Mouse (Mus musculus) CH12.LX (cell line): ENCODE measurements around the gene Nlrp6. TPM values are rescaled to one million over a fixed set of nuclear protein-coding genes. Genes with fewer than 3 reads are reported as not detected.

Source experiments
- DNase-seq: peaks from one replicate; pipeline ENCODE4 v3.0.0-alpha.2; 2013; ENCODE audit errors: extremely low read depth
- H3K27ac ChIP-seq: 2 replicates; pipeline ENCODE4 v1.5.1; 2012; ENCODE audit warnings: low read depth, mild to moderate bottlenecking, control low read depth, moderate library complexity; ENCODE audit not compliant: insufficient read depth
- H3K27me3 ChIP-seq: replicated peaks from 2 replicates; pipeline ENCODE3; 2012; ENCODE audit warnings: inconsistent platforms
- H3K36me3 ChIP-seq, 2 experiments: replicated peaks in 1 of 2; 2 replicates each; pipeline versions ENCODE3 to v1.6.1; 2012; ENCODE audit warnings: inconsistent platforms in 1 of 2, low read length in 1 of 2, mild to moderate bottlenecking in 1 of 2, mixed read lengths in 1 of 2, moderate library complexity in 1 of 2; ENCODE audit not compliant: control insufficient read depth in 1 of 2, insufficient read depth in 1 of 2
- H3K4me1 ChIP-seq, 2 experiments: 2 replicates each; pipeline ENCODE4 v1.6.1; 2012; ENCODE audit warnings: inconsistent platforms in 1 of 2, moderate library complexity in 1 of 2; ENCODE audit not compliant: insufficient read depth in 2 of 2, control insufficient read depth in 1 of 2
- H3K4me2 ChIP-seq: 2 replicates; pipeline ENCODE4 v1.6.1; 2012; ENCODE audit warnings: low read depth, mild to moderate bottlenecking, control low read depth; ENCODE audit not compliant: poor library complexity, insufficient read depth, severe bottlenecking
- H3K4me3 ChIP-seq, 3 experiments: fragments of 150-350 bp in 1 of 3; sonication (generic) in 1 of 3; replicated peaks in 1 of 3; 2 replicates each; pipeline versions ENCODE3 to v1.5.1; 2011 to 2012; ENCODE audit warnings: low read depth in 2 of 3, low read length in 2 of 3, mild to moderate bottlenecking in 2 of 3, moderate library complexity in 2 of 3, control low read depth in 1 of 3, improper control_type of control experiment in 1 of 3, inconsistent platforms in 1 of 3, mixed read lengths in 1 of 3; ENCODE audit not compliant: poor library complexity in 1 of 3
- H3K79me2 ChIP-seq: replicated peaks from 2 replicates; pipeline ENCODE4 v1.6.1; 2012; ENCODE audit warnings: mild to moderate bottlenecking, moderate library complexity; ENCODE audit not compliant: control insufficient read depth, poor library complexity, insufficient read depth, severe bottlenecking; ENCODE audit errors: extremely low read depth
- H3K9ac ChIP-seq: 2 replicates; pipeline ENCODE4 v1.6.1; 2012; ENCODE audit warnings: low read depth, mild to moderate bottlenecking, control low read depth, moderate library complexity; ENCODE audit not compliant: insufficient read depth
- H3K9me3 ChIP-seq: replicated peaks from 2 replicates; pipeline ENCODE3; 2012; ENCODE audit warnings: low read length, inconsistent platforms, mixed read lengths
- CHD1 ChIP-seq: IDR thresholded peaks from 2 replicates; pipeline ENCODE4 v1.6.1; 2012; ENCODE audit warnings: low read depth, low read length, improper control_type of control experiment, inconsistent platforms
- E2F4 ChIP-seq: IDR thresholded peaks from 2 replicates; pipeline ENCODE4 v1.6.1; 2011; ENCODE audit warnings: low read depth, low read length, improper control_type of control experiment; ENCODE audit not compliant: insufficient replicate concordance
- EP300 ChIP-seq: IDR thresholded peaks from 2 replicates; pipeline ENCODE4 v1.6.1; 2011; ENCODE audit warnings: low read length, improper control_type of control experiment
- GABPA ChIP-seq: IDR thresholded peaks from 2 replicates; pipeline ENCODE4 v1.6.1; 2012; ENCODE audit warnings: low read depth, low read length, improper control_type of control experiment, inconsistent platforms; ENCODE audit not compliant: insufficient replicate concordance
- IRF4 ChIP-seq: IDR thresholded peaks from 2 replicates; pipeline ENCODE4 v1.6.1; 2014; ENCODE audit warnings: low read depth, mild to moderate bottlenecking, inconsistent platforms, low read length, improper control_type of control experiment
- JUND ChIP-seq: conservative IDR thresholded peaks from 2 replicates; pipeline ENCODE4 v1.6.1; 2011; ENCODE audit warnings: low read depth, low read length, improper control_type of control experiment
- MAFK ChIP-seq: IDR thresholded peaks from 2 replicates; pipeline ENCODE4 v1.6.1; 2011; ENCODE audit warnings: low read length, improper control_type of control experiment; ENCODE audit not compliant: insufficient replicate concordance
- MAX ChIP-seq: IDR thresholded peaks from 2 replicates; pipeline ENCODE4 v1.6.1; 2011; ENCODE audit warnings: low read length, improper control_type of control experiment
- MYC ChIP-seq: IDR thresholded peaks from 2 replicates; pipeline ENCODE4 v1.6.1; 2011; ENCODE audit warnings: low read depth, mild to moderate bottlenecking, improper control_type of control experiment, low read length
- NRF1 ChIP-seq: IDR thresholded peaks from 2 replicates; pipeline ENCODE4 v1.6.1; 2014; ENCODE audit warnings: low read depth, mild to moderate bottlenecking, inconsistent platforms, low read length, improper control_type of control experiment, moderate library complexity
- PAX5 ChIP-seq: IDR thresholded peaks from 2 replicates; pipeline ENCODE4 v1.6.1; 2012; ENCODE audit warnings: low read length, inconsistent platforms, mixed read lengths
- RCOR1 ChIP-seq: conservative IDR thresholded peaks from 2 replicates; pipeline ENCODE4 v1.6.1; 2012; ENCODE audit warnings: low read depth, mild to moderate bottlenecking, inconsistent platforms, low read length, improper control_type of control experiment
- SMC3 ChIP-seq: IDR thresholded peaks from 2 replicates; pipeline ENCODE4 v1.6.1; 2011; ENCODE audit warnings: low read depth, low read length, improper control_type of control experiment
- ZC3H11A ChIP-seq: IDR thresholded peaks from 2 replicates; pipeline ENCODE4 v1.6.1; 2012; ENCODE audit warnings: low read depth, mild to moderate bottlenecking, inconsistent platforms, low read length, improper control_type of control experiment
- dilution Hi-C: fragments of 300-500 bp; cut with MboI; formaldehyde crosslinking; loops from 2 replicates; pipeline ENCODE4 v1.14.3; 2020; ENCODE audit warnings: low sequenced_read_pairs; ENCODE audit not compliant: extremely low pct_unique_long_range_greater_than_20kb, extremely low pct_ligation_motif_present
- in situ Hi-C: fragments of 300-500 bp; cut with MboI; formaldehyde crosslinking; loops from 3 replicates; pipeline ENCODE4 v1.14.3; 2019; ENCODE audit warnings: low sequenced_read_pairs, low pct_ligation_motif_present, low pct_unique_long_range_greater_than_20kb, mixed read lengths
- polyA plus RNA-seq: library from polyadenylated mRNA; unstranded; fragments of >175 nt; gene quantifications from 2 replicates; pipeline ENCODE4 v1.2.1, GENCODE M21; 2012; ENCODE audit warnings: low read depth; ENCODE audit not compliant: insufficient read length
- total RNA-seq, 2 experiments: library from RNA; depleted of rRNA; stranded (reverse); fragments of 300-350 nt in 1 of 2; fragments of >200 nt in 1 of 2; gene quantifications; 2 replicates each; pipeline ENCODE4 v1.2.3; 2012 to 2014

The Nlrp6 gene
- total and polyA plus RNA-seq, 3 experiments: 0.14 to 0.21 TPM; not detected in 1

GRCm38 (mm10) chr7:140949255-140949654, 28.6 kb downstream of the Nlrp6 start:
- dilution Hi-C loops: no loop called here
- no peaks in the 10 kb centered on the region for H3K9me3 ChIP-seq

GRCm38 (mm10) chr7:140949824-140950530, 29.3 kb downstream of the Nlrp6 start, which contains the start of gene Ifitm5:
Ifitm5 (minus strand) TSS chr7:140950291.
- Histone ChIP-seq H3K9ac (no peak within 1 kb of the TSS), H3K9me3 (no peaks in the 10 kb centered on the region), H3K27ac (no peak within 1 kb of the TSS), H3K4me1 (peaks cover 3 to 49% of the 10 kb centered on the region in 2 experiments; a peak in 3 of 4 replicates), H3K27me3 (no peaks in the 10 kb centered on the region), H3K36me3 (peaks cover 29 to 88% of the 10 kb centered on the region in 2 experiments), H3K4me2 (no peak within 1 kb of the TSS), H3K4me3 (no peak within 1 kb of the TSS), H3K79me2 (peaks cover 5% of the 10 kb centered on the region; the same call in 1 of the 2 replicates)
- in situ Hi-C loops: loop anchor here (5.0 kb wide), 1 partner anchor 38 kb away; no protein-coding TSS in a partner anchor
- no peak for DNase-seq
- dilution Hi-C loops: no loop called here
- TF ChIP-seq NRF1 (no peak), MAX (no peak), EP300 (no peak), GABPA (no peak), ZC3H11A (no peak), MYC (no peak), IRF4 (no peak), CHD1 (no peak), RCOR1 (no peak), PAX5 (no peak), E2F4 (no peak), SMC3 (no peak)

More at GRCm38 (mm10) chr7:140949255-140949654, 28.6 kb downstream of the Nlrp6 start:
- H3K9ac ChIP-seq: no peak overlapping the region
- DNase-seq: no peak
- no peak for TF ChIP-seq RCOR1
- no peak for TF ChIP-seq JUND
- TF ChIP-seq MAFK: no peak
- TF ChIP-seq E2F4: no peak
- no peak for TF ChIP-seq EP300
- in situ Hi-C loops: loop anchor here (5.0 kb wide), 1 partner anchor 37 kb away; no protein-coding TSS in a partner anchor
- H3K4me1 ChIP-seq: peaks cover 3 to 50% of the 10 kb centered on the region in 2 experiments; a peak in 3 of 4 replicates
- no peak overlapping the region for H3K27ac ChIP-seq
- H3K79me2 ChIP-seq: peaks cover 5% of the 10 kb centered on the region; the same call in 1 of the 2 replicates
- peaks cover 29 to 93% of the 10 kb centered on the region in 2 experiments for H3K36me3 ChIP-seq
- H3K4me3 ChIP-seq: no peak overlapping the region
- H3K27me3 ChIP-seq: no peaks in the 10 kb centered on the region
- H3K4me2 ChIP-seq: no peak overlapping the region
